Mouse (Mus musculus) intestine, embryonic 16.5 days (tissue): ENCODE data around the gene Fsip1. TPM values are rescaled to one million over a fixed set of nuclear protein-coding genes. Genes with fewer than 3 reads are reported as not detected.
A peak's percentile ranks its signal among the peaks of the same experiment; 100 is the strongest.

Experiments used
- ATAC-seq: fragments of 200-750 bp; cut with Nextera tagmentation; 2 replicates; pipeline ENCODE4 v1.8.0; 2017; ENCODE audit warnings: moderate TSS enrichment, moderate library complexity
- H3K27ac ChIP-seq: fragments of 300-500 bp; sonication (generic); 2 replicates; pipeline ENCODE4 v1.5.1; 2014; ENCODE audit warnings: mild to moderate bottlenecking, low read length
- H3K27me3 ChIP-seq: fragments of 300-500 bp; sonication (generic); replicated peaks from 2 replicates; pipeline ENCODE4 v1.6.1; 2014; ENCODE audit warnings: low read length, control low read depth, mixed read lengths; ENCODE audit not compliant: control insufficient read depth, insufficient read depth
- H3K36me3 ChIP-seq: fragments of 300-500 bp; sonication (generic); 2 replicates; pipeline ENCODE4 v1.6.1; 2014; ENCODE audit warnings: low read length, control low read depth; ENCODE audit not compliant: control insufficient read depth, insufficient read depth
- H3K4me1 ChIP-seq: fragments of 300-500 bp; sonication (generic); 2 replicates; pipeline ENCODE4 v1.6.1; 2014; ENCODE audit warnings: low read length, control low read depth, mixed read lengths; ENCODE audit not compliant: control insufficient read depth, insufficient read depth
- H3K4me2 ChIP-seq: fragments of 300-500 bp; sonication (generic); 2 replicates; pipeline ENCODE4 v1.6.1; 2014; ENCODE audit warnings: low read depth, low read length, control low read depth
- H3K4me3 ChIP-seq: fragments of 300-500 bp; sonication (generic); 2 replicates; pipeline ENCODE4 v1.5.1; 2014; ENCODE audit warnings: mild to moderate bottlenecking, low read length
- H3K9ac ChIP-seq: fragments of 300-500 bp; sonication (generic); 2 replicates; pipeline ENCODE4 v1.6.1; 2014; ENCODE audit warnings: low read depth, low read length
- H3K9me3 ChIP-seq: fragments of 300-500 bp; sonication (generic); 2 replicates; pipeline ENCODE4 v1.6.1; 2016; ENCODE audit warnings: low read length, control low read depth; ENCODE audit not compliant: control insufficient read depth
- WGBS: fragments of 180-500 bp; shearing (Covaris S2); extraction: QIAGEN DNeasy Blood & Tissue Kit; methylation state at CpG from one replicate; pipeline ENCODE4 v1.1.7; 2014; 5-methylcytosine and 5-hydroxymethylcytosine counted together
- polyA plus RNA-seq: library from polyadenylated mRNA; unstranded; fragments of >200 nt; fragmentation: Nextera tagmentation; extraction: Ambion mirVana; gene quantifications from 2 replicates; pipeline ENCODE4 v1.2.1, GENCODE M21; 2015

Gene Fsip1
- polyA plus RNA-seq, 1 experiment from 2014 or later: 0.17 TPM

- H3K9me3 ChIP-seq: no peaks in the 10 kb centered on the region
- peak; percentile 15 for ATAC-seq
- peak overlapping the region; percentile 54; the same call in 1 of the 2 replicates for H3K4me3 ChIP-seq
- H3K4me1 ChIP-seq: peaks cover 10% of the 10 kb centered on the region; the same call in 1 of the 2 replicates
- H3K27me3 ChIP-seq: no peaks in the 10 kb centered on the region
- H3K36me3 ChIP-seq: no peaks in the 10 kb centered on the region
- H3K27ac ChIP-seq: no peak overlapping the region
- peak overlapping the region; percentile 92 for H3K4me2 ChIP-seq
- 26% methylated on average over 17 of the region's 17 CpGs for WGBS
- no peak overlapping the region for H3K9ac ChIP-seq
Measured at GRCm38 (mm10) chr2:118110225-118110915, 146.4 kb downstream of the Fsip1 start.

GRCm38 (mm10) chr2:118102169-118102568, 154.6 kb downstream of the Fsip1 start:
- no peak overlapping the region for H3K9ac ChIP-seq
- H3K9me3 ChIP-seq: no peaks in the 10 kb centered on the region
- WGBS: 61% methylated on average over 4 of the region's 4 CpGs
- no peaks in the 10 kb centered on the region for H3K4me1 ChIP-seq
- no peak overlapping the region for H3K4me2 ChIP-seq
- no peak overlapping the region for H3K4me3 ChIP-seq
- H3K27ac ChIP-seq: no peak overlapping the region
- H3K36me3 ChIP-seq: no peaks in the 10 kb centered on the region
- no peaks in the 10 kb centered on the region for H3K27me3 ChIP-seq
- no peak for ATAC-seq

- H3K4me2 ChIP-seq: no peak overlapping the region
- no peaks in the 10 kb centered on the region for H3K9me3 ChIP-seq
- 68% methylated on average over 4 of the region's 4 CpGs for WGBS
- H3K36me3 ChIP-seq: no peaks in the 10 kb centered on the region
- ATAC-seq: no peak
- H3K27me3 ChIP-seq: no peaks in the 10 kb centered on the region
- H3K4me3 ChIP-seq: no peak overlapping the region
- no peaks in the 10 kb centered on the region for H3K4me1 ChIP-seq
- no peak overlapping the region for H3K27ac ChIP-seq
- H3K9ac ChIP-seq: no peak overlapping the region
Measured at GRCm38 (mm10) chr2:118099104-118099503, 157.7 kb downstream of the Fsip1 start.

GRCm38 (mm10) chr2:118091226-118091625, 165.5 kb downstream of the Fsip1 start:
- no peak overlapping the region for H3K27ac ChIP-seq
- no peaks in the 10 kb centered on the region for H3K4me1 ChIP-seq
- H3K4me3 ChIP-seq: no peak overlapping the region
- no peak for ATAC-seq
- no peaks in the 10 kb centered on the region for H3K9me3 ChIP-seq
- no peaks in the 10 kb centered on the region for H3K36me3 ChIP-seq
- H3K9ac ChIP-seq: no peak overlapping the region
- 89% methylated on average over 5 of the region's 5 CpGs for WGBS
- no peak overlapping the region for H3K4me2 ChIP-seq
- no peaks in the 10 kb centered on the region for H3K27me3 ChIP-seq

GRCm38 (mm10) chr2:118087044-118087726, 169.6 kb downstream of the Fsip1 start:
- H3K9ac ChIP-seq: no peak overlapping the region
- no peak overlapping the region for H3K4me3 ChIP-seq
- no peak overlapping the region for H3K27ac ChIP-seq
- no peak overlapping the region for H3K4me2 ChIP-seq
- no peaks in the 10 kb centered on the region for H3K9me3 ChIP-seq
- no peaks in the 10 kb centered on the region for H3K36me3 ChIP-seq
- no peaks in the 10 kb centered on the region for H3K27me3 ChIP-seq
- no peaks in the 10 kb centered on the region for H3K4me1 ChIP-seq
- ATAC-seq: no peak
- WGBS: 79% methylated on average over 10 of the region's 10 CpGs

GRCm38 (mm10) chr2:118085647-118086046, 171.1 kb downstream of the Fsip1 start:
- H3K27ac ChIP-seq: no peak overlapping the region
- no peaks in the 10 kb centered on the region for H3K36me3 ChIP-seq
- no peak overlapping the region for H3K9ac ChIP-seq
- no peaks in the 10 kb centered on the region for H3K27me3 ChIP-seq
- ATAC-seq: no peak
- 82% methylated on average over 2 of the region's 2 CpGs for WGBS
- H3K4me2 ChIP-seq: no peak overlapping the region
- H3K9me3 ChIP-seq: no peaks in the 10 kb centered on the region
- no peak overlapping the region for H3K4me3 ChIP-seq
- H3K4me1 ChIP-seq: no peaks in the 10 kb centered on the region

DNA sequence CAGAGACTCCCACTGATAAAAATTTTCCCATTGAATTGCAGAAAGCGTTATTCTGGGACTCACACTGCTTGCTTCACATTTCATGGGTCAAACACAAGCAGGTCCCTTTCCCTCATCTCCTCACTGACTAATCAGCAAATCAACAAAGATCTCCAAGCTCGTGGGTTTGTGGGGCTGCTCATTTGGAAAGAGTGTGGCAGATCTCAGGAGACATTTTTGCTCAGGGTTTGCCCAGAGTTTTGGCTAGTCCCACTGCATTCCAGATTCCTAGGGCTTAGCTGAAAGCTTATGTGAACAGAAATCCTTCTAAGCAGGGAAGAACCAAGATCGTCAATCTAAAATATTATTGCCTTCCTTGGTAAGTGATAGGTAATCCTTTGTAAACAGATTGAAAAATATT, 172.1 kb downstream of the Fsip1 start:
- H3K4me2 ChIP-seq: no peak overlapping the region
- H3K27ac ChIP-seq: no peak overlapping the region
- no peaks in the 10 kb centered on the region for H3K4me1 ChIP-seq
- H3K27me3 ChIP-seq: no peaks in the 10 kb centered on the region
- no peak overlapping the region for H3K9ac ChIP-seq
- no peaks in the 10 kb centered on the region for H3K9me3 ChIP-seq
- WGBS: 63% methylated on average over 3 of the region's 3 CpGs
- no peak overlapping the region for H3K4me3 ChIP-seq
- H3K36me3 ChIP-seq: no peaks in the 10 kb centered on the region
- ATAC-seq: no peak

- no peaks in the 10 kb centered on the region for H3K36me3 ChIP-seq
- H3K4me2 ChIP-seq: no peak overlapping the region
- H3K9ac ChIP-seq: no peak overlapping the region
- no peak overlapping the region for H3K4me3 ChIP-seq
- no peak for ATAC-seq
- H3K27me3 ChIP-seq: no peaks in the 10 kb centered on the region
- no peaks in the 10 kb centered on the region for H3K9me3 ChIP-seq
- H3K27ac ChIP-seq: no peak overlapping the region
- 86% methylated on average over 6 of the region's 6 CpGs for WGBS
- H3K4me1 ChIP-seq: no peaks in the 10 kb centered on the region
Measured at GRCm38 (mm10) chr2:118083652-118084051, 173.1 kb downstream of the Fsip1 start.

DNA sequence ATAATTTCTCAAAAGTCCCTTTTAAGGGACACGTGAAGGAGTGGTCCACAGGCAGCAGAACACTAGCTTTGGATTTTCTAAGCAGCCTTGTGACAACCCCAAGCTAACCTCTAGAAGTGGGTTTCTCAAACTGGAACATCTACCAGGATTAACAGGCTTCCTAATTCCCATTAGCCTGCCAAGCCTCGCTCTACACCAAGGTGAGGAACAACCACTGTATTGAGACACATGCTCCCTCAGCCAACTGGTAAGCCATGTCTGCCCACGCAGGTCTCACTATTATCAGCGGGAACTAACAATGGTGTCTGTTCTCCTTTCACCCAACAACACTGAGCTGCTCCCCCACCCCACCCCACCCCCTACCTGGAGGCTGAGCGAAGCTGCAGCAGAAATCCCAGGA, 175.2 kb downstream of the Fsip1 start:
- no peaks in the 10 kb centered on the region for H3K9me3 ChIP-seq
- 77% methylated on average over 5 of the region's 5 CpGs for WGBS
- no peaks in the 10 kb centered on the region for H3K27me3 ChIP-seq
- H3K4me1 ChIP-seq: no peaks in the 10 kb centered on the region
- ATAC-seq: no peak
- no peak overlapping the region for H3K9ac ChIP-seq
- H3K4me3 ChIP-seq: no peak overlapping the region
- no peak overlapping the region for H3K27ac ChIP-seq
- no peak overlapping the region for H3K4me2 ChIP-seq
- H3K36me3 ChIP-seq: no peaks in the 10 kb centered on the region
